Mouse (Mus musculus) left cerebral cortex, postnatal 36 days (tissue): ENCODE data around the gene Elof1. TPM values are rescaled to one million over a fixed set of nuclear protein-coding genes. Genes with fewer than 3 reads are reported as not detected.
"Not testable (repeated sequence)": the region's sequence is repeated elsewhere in the genome, so short reads cannot be mapped to it uniquely, and the experiment has no call there.

Source experiments
- DNase-seq, 2 experiments: peaks; one replicate each; pipeline ENCODE4 v3.0.0; 2021 to 2022; ENCODE audit warnings: low spot score in 2 of 2, mixed read lengths in 1 of 2
- intact Hi-C: fragments of 180-260 bp; cut with DNase I; formaldehyde crosslinking; loops from one replicate; pipeline ENCODE4 v1.15.1; 2025
- total RNA-seq, 2 experiments: library from RNA; stranded (reverse); gene quantifications; 2 replicates each; pipeline ENCODE4 v1.2.3; 2021

Elof1 gene
- total RNA-seq, 2 experiments from 2014 or later, result 58.8 to 75.1 TPM

- intact Hi-C loops, result no loop called here
Observed at GRCm38 (mm10) chr9:22108194-22108593, 8.8 kb downstream of the Elof1 start.

GRCm38 (mm10) chr9:22099922-22100321 is 17.1 kb downstream of the Elof1 start:
- DNase-seq, result no peak
- intact Hi-C loops, result loop anchor here (5.0 kb wide), 1 partner anchor 42 kb away; no protein-coding TSS in a partner anchor

More at GRCm38 (mm10) chr9:22108194-22108593, 8.8 kb downstream of the Elof1 start:
- no peak for DNase-seq

DNA sequence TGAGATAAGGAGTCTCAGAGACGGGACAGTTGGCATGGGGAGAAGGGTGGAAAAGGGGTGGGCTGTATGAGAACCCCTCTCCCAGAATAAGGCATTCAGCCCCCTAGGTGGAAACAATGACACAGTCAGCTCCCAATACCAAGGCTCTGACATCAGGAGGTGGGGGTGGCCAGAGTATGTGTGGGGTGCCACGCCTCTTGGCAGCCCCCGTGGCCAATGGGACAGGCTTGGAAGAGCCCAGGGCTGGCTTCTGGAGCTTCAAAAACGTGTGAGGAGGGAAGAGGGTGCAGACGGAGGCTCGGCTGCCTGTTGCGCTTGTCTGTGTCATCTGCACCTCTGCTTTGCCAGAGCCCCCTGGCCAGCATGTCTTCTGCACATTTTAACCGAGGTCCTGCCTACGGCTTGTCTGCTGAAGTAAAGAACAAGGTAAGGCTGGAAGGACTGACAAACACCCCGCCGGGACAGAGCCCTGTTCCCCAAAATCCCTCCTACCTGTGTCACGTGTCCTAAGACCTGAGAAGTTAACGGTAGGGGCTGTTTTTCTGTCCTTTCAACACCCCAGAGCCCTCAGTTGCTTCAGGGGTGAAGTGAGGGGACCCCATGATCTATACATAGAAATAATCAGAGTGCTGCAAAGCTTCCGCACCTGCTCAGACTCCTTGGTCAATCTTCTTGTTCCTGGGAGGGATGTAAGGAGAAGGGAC is 17.8 kb downstream of the Elof1 start, which contains the start of gene Cnn1:
Cnn1 (plus strand) TSS at position 224 of the 704 bp plus-strand sequence.
- no peak for DNase-seq
- intact Hi-C loops, result loop anchor here (5.0 kb wide), 1 partner anchor 43 kb away; no protein-coding TSS in a partner anchor

DNA sequence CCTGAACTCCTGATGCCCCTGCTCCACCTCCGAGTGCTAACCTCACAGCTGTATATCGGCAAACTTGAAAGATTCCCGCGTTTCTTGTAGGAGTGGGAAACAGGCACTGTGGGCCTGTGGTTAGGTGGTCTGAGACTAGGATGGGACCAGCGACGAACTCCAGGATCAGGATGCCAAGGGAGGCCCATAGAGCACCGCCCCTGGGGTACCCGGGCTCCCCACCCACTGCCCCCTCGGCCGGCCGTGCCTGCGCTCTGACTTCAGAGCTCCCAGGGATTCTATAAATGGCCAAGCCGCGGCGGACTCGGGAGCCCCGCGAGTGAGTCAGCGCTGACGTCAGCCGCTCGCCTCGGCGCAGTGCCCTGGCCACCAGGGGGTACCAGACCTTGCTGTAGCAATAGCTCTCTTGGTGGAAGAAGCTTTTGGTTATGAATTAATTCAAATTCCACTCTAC is 21.1 kb downstream of the Elof1 start:
- peak; percentile 61 to 76 for DNase-seq
- intact Hi-C loops, result loop anchor here (5.0 kb wide), 1 partner anchor 46 kb away; no protein-coding TSS in a partner anchor

- intact Hi-C loops, result no loop called here
- DNase-seq, result no peak
Observed at GRCm38 (mm10) chr9:22092746-22093145, 24.2 kb downstream of the Elof1 start.

DNA sequence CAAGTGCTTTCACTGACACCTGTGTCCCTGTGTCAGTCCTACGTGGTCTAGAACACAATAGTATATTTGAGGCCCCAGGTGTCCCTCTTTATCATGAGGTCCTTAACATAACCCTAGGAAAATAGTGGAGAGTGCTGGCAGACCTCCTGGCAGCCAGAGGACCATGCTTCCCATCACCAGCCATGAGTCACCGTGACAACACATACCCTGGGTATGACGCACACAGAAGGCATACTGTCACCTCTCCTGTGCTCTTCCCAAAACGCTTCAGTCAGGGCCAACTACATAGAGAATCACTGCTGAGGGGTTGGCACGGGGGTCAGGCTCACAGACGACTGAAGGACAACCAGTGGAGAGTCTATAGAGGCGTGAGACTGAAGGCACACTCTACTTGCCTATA is 27.0 kb downstream of the Elof1 start:
- no peak for DNase-seq
- intact Hi-C loops, result no loop called here

GRCm38 (mm10) chr9:22089281-22089680 is 27.7 kb downstream of the Elof1 start:
- intact Hi-C loops, result no loop called here
- no peak for DNase-seq

GRCm38 (mm10) chr9:22087034-22087618 is 29.8 kb downstream of the Elof1 start:
- no peak for DNase-seq
- intact Hi-C loops, result no loop called here

GRCm38 (mm10) chr9:22086012-22086411 is 31.0 kb downstream of the Elof1 start:
- intact Hi-C loops, result no loop called here

DNA sequence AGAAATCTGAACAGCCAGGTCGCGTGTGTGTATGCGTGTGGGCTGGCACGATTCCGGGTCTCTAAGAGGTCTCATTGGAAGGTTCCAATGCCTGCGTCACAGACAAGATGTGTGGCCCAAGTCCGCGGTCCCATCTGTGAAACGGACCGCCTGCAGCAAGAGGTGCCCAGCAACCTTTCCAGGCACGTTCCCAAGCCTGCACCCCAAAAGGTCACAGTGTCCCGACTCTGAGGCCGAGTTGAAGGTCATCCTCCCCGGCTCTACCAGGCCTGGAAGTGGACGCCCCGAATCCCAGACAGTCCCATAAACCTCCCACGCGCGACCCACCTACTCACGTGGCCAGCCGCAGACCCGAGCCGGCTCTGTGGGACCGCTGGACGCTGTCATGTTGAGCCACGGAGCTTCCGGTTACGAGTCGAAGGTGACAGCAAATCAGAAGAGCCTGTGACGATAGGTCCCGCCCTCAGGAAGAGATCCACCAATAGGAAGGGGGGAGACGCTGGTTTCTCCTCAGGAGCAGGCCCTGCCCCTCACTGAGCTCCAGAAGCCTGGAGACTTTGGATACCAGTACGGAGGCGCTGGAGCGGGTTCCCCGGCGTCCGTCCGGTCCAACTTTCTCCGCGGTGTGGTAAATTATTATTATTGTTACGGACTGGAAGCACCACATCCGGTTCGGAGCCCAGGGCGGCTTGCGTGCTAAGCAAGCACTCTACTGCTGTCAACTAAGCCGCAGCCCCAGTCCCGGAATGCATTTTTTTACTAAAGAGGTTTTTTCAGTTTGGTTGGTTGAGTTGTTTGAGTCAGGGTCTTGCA is 31.7 kb downstream of the Elof1 start, which contains the start of gene Ecsit:
Ecsit (minus strand) TSS at position 417 of the 813 bp plus-strand sequence.
- peak; percentile 91 to 96 for DNase-seq
- intact Hi-C loops, result loop anchor here (1.0 kb wide), 1 partner anchor 32 kb away; the partner anchor contains the start of gene Elof1

More at GRCm38 (mm10) chr9:22086012-22086411, 31.0 kb downstream of the Elof1 start:
- no peak for DNase-seq

GRCm38 (mm10) chr9:22084667-22085021 is 32.3 kb downstream of the Elof1 start:
- DNase-seq, result no peak
- intact Hi-C loops, result loop anchor here (1.0 kb wide), 1 partner anchor 33 kb away; the partner anchor contains the start of gene Elof1

GRCm38 (mm10) chr9:22076223-22076622 is 40.7 kb downstream of the Elof1 start:
- DNase-seq, result no peak
- intact Hi-C loops, result no loop called here

DNA sequence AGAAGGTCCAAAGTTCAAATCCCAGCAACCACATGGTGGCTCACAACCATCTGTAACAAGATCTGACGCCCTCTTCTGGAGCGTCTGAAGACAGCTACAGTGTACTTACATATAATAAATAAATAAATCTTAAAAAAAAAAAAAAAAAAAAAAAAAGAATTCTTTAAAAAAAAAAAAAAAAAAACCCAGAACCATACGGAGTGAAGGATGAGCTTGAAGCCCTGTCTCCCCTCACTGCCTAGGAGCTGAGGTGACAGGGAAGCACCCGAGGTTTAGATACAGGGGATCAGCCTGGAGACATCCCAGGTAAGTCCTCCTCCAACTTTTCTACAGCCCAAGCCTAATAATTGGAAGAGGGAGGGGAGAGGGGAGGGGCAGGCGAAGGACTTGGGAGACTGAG is 41.2 kb downstream of the Elof1 start:
- intact Hi-C loops, DNase-seq: not testable (repeated sequence)

DNA sequence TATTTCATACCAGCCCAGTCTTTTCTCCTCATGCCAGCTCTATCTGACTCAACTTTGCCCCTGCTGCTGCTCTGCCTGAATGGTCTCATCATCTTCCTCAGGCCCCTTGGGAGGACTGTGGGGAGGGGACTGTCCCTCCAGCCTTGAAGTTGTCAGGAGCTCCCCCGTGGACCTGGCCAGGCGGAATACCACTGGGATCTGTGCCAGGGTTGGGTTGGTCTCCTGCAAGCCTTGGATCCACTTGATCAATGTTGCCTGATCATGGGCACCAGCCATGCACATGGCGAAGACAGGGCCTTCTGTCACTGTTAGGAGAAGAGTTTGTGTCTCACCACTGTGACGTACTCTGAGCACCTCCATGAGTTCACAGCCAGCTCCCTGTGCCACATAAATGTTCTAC is 44.7 kb downstream of the Elof1 start:
- intact Hi-C loops, result no loop called here
- DNase-seq, result no peak

DNA sequence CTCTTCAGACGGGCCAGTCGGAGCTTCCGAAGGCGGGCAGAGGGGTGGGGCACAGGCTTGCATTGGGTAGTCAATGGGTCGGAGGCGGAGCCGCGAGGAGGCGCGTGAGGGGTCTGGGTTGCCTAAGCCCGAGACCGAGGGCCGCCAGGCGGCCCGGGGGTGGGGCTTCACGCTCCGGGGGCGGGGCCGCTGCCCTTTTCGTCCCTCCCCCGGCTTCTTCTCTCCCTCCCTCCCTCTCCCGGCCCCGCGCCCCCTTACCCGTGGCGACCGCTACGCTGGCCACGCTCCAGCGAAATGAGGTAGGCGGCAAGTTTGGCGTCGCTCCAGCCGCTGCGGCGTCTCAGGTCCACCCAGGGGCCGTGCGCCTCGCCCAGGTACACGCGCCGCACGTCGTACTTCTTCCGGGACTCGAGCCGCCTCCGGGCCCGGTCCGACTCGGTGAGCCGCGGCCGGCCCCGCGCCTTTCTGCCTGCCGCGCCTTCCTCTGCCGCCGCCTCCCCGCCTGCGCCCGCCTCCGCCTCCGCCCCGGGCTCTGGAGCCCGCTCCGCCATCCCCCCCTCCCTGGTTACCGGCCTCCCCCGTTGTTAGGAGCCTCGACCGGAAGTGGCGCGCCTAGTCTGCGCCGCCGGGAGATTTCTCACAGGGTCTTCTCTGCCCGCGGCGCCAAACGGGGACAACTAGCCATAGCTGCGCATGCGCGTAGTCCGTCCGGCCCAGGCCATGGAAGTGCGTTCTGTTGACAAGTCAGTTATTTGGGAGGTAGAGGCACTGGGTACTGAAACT is 46.0 kb downstream of the Elof1 start, which contains the start of the genes Gm49318 and Zfp653:
Gm49318 (minus strand) TSS at position 469 of the 783 bp plus-strand sequence.
Zfp653 (minus strand) TSS at position 586 of the 783 bp plus-strand sequence.
- peak; percentile 97 to 98 for DNase-seq
- intact Hi-C loops, result loop anchor here (2.0 kb wide), 2 partner anchors 46 to 84 kb away; partner anchors contain the start of gene Elof1

- intact Hi-C loops, result loop anchor here (2.0 to 5.0 kb wide), 3 partner anchors 47 to 85 kb away; partner anchors contain the start of gene Elof1
- DNase-seq, result no peak
Observed at GRCm38 (mm10) chr9:22069881-22070553, 47.0 kb downstream of the Elof1 start.

DNA sequence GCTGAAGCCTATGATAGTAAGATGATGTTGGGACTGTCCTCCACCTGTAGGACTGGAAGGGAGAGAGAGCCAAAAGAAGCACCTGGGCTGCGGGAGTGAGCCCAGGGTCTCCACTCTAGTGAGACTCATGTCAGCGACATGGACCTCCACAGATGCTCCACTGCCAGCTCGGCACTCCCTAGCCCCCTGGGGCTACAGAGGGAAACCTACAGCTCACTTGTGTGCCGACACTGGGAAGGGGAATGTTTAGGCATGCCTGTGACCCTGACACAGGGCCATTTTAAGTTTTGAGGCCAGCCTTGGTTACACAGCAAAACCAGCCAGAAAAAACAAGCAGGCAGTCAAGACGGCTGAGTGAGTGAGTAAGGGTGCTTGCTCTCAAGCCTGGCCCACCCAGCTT is 49.8 kb downstream of the Elof1 start:
- DNase-seq, result no peak
- intact Hi-C loops, result loop anchor here (5.0 kb wide), 1 partner anchor 75 kb away; no protein-coding TSS in a partner anchor

DNA sequence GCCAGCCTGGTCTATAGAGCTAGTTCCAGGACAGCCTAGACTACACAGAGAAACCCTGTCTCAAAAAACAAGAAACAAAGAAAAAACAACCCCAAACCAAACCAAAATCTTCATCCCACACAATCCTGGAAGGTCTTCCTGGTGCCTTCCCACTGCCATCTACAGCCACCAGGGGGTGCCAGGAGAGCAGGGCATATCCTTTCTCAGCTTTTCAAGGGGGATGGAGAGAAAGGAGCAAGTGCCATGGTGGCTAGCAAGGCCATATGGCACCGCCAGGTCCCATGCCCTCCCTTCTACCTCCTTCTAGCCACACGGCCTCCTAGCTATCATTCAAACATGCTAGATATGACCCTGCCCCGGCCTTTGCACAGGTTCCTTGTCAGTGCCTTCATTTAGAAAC is 50.5 kb downstream of the Elof1 start:
- intact Hi-C loops, result loop anchor here (5.0 kb wide), 1 partner anchor 76 kb away; no protein-coding TSS in a partner anchor

More for the DNA sequence above, 50.5 kb downstream of the Elof1 start:
- no peak for DNase-seq
